Mouse (Mus musculus) monocyte, adult 2 months (primary cell): ENCODE measurements around the gene Cirbp.

Experiments
- DNase-seq, 2 experiments: peaks; one replicate each; pipeline ENCODE4 v3.0.0; 2022; ENCODE audit warnings: low spot score in 2 of 2, low read depth in 1 of 2

Gene Cirbp

GRCm38 (mm10) chr10:80137626-80138552 is 27.9 kb upstream of the Cirbp start:
- DNase-seq = no peak

GRCm38 (mm10) chr10:80138553-80139438 is 27.0 kb upstream of the Cirbp start, which contains the start of gene Atp5d:
Gene Atp5d, plus strand, starts transcription at chr10:80138632.
- no peak for DNase-seq

DNA sequence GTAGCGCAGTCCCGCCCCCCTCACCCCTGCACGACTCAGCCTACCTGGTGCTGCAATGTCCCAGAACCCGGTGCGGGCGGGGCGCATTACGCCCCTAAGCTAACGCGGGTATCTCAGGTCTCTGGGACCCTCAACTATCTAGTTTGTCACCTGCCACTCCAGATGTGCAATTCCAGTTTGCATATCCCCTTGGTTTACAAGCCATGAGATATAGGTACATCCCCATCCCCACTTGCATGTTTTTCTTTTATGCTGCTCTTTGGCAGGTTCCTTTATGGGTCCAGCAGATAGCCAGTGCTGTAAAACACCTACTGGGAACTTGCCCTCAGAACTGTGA is 26.4 kb upstream of the Cirbp start:
- DNase-seq = no peak

GRCm38 (mm10) chr10:80139975-80140665 is 25.7 kb upstream of the Cirbp start:
- no peak for DNase-seq

DNA sequence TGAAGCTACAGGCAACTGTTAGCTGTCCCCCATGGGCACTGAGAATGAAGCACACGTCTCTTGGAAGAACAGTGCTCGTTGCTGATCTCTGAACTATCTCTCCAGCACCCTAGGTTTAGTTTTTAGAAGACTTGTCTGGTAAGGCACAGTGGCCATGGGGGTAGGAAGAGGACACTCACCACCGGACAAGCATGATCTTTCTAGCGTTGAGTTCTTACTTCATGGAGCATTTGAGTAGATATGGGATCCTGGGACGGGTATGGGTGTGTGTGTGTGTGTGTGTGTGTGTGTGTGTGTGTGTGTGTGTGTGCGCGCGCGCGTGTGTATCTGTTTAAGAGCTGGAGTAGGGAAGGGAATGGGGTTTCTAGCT is 25.1 kb upstream of the Cirbp start, which contains the start of gene Cbarp:
Cbarp (minus strand) TSS at position 170 of the 370 bp plus-strand sequence.
- no peak for DNase-seq

GRCm38 (mm10) chr10:80141243-80141642 is 24.5 kb upstream of the Cirbp start:
- peak; percentile 91 to 94 for DNase-seq

DNA sequence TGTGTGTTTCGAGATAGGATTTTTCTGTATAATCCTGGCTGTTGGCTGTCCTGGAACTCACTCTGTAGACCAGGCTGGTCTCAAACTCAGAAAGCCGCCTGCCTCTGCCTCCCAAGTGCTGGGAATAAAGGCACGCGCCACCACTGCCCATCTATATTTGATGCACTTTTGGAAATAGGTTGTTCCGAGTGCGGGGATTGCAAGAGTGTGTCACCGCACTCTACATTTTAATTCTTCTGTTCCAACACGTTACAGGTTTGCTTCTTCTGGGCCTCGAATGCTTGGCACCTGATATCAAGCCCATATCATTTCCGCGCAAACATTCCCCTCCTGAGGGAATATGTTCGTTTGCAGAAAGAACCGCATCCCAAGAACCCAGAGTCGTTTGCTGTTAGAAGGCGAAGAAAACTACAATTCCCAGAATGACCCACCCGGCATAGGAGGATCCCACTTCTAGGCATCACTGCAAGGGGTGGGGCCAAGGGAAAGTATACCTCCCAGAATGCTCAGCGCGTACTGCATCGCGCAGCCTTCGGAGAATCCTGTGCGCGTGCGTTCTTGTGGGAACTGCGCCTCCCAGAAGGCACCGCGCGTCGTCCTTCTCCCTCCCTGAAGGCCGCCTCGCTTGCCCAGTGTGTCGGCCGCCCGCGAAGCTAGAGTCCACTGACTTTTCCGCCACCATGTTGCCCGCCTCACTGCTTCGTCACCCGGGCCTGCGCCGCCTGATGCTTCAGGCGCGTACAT is 23.8 kb upstream of the Cirbp start:
- DNase-seq = peak; percentile 80 to 83

DNA sequence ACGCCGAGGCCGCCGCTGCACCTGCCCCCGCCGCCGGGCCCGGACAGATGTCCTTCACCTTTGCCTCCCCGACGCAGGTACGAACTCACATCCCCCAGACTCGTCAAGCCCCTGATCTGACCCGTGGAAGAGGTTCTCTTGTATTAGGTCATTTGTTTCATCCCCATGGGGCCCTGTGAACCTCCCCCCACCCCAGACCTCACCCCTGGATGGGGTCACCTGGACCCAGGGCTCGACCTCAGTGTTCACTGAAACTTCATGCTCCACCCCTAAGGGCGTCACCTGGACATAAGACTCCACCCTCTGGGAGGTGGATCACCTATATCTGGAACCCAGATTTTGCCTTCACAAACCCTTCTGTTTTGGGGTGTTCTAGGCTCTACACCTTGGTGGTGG is 23.3 kb upstream of the Cirbp start:
- DNase-seq = no peak

DNA sequence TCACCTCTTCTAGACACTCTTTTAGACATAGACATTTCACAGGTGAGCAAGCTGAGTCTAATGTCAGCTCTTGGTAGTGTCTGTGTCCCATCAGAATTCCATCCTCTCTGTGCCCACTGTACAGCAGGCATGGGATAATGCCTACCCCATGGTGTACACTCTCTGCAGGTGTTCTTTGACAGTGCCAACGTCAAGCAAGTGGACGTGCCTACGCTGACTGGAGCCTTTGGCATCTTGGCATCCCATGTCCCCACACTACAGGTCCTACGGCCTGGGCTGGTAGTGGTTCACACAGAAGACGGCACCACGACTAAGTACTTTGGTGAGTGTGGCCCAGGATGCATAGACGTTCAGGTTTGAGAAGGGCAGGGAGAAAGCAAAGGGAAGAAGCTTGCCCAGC is 22.1 kb upstream of the Cirbp start:
- DNase-seq = no peak

DNA sequence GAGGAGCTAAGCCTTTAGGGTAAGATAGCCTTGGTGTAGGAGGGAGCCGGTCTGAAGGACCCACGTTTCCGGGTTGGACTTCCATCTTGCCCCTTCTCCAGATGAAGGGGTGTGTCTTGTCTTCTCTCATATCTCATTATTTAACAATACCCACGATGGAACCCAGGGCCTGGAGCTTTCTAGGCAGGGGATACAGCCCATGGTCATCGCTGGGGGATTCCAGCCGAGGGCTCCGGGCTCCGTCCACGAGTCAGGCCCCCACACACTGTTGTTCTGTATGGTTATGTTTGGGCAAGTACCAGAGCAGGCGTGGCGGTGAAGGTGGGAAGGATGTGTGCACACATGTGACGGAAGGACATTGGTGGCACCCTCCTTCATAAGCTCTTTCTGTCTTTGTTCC is 21.6 kb upstream of the Cirbp start:
- no peak for DNase-seq

- DNase-seq = peak in 1 of 2 experiments; percentile 62
Observed at GRCm38 (mm10) chr10:80144864-80145838, 20.6 kb upstream of the Cirbp start.

- no peak for DNase-seq
Observed at GRCm38 (mm10) chr10:80145896-80146295, 19.9 kb upstream of the Cirbp start.

GRCm38 (mm10) chr10:80146568-80147011 is 19.2 kb upstream of the Cirbp start:
- DNase-seq = no peak

DNA sequence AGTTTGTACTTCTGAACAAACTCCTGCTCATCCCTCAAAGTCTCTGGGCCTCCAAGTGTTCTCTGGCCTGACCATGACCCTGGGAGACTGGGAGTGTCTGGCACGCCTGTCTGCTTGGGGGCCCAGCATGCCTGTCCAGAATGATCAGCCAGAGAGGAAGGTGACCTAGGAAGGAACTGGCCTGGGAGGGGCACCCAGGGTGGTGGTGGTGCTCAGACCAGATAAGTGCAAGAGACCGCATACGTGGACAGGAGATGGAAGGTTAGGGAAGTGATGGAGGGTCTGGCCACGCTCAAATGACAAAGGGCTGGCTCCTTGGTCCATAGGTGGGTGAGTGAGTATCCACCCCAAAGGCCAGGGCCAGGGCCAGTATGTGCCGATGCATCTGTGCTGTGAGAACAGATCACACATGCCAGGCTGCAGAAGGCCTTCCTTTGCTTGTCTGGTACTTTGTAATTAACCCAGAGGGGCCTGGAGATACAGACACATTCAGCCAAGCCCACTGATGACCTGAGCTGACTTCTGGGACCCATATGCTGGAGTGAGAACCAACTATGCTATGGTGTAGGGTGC is 18.6 kb upstream of the Cirbp start:
- no peak for DNase-seq

GRCm38 (mm10) chr10:80147719-80148601 is 17.8 kb upstream of the Cirbp start, which contains the start of gene Midn:
Gene Midn, plus strand, starts transcription at chr10:80148272.
- peak in 1 of 2 experiments; percentile 49 for DNase-seq

DNA sequence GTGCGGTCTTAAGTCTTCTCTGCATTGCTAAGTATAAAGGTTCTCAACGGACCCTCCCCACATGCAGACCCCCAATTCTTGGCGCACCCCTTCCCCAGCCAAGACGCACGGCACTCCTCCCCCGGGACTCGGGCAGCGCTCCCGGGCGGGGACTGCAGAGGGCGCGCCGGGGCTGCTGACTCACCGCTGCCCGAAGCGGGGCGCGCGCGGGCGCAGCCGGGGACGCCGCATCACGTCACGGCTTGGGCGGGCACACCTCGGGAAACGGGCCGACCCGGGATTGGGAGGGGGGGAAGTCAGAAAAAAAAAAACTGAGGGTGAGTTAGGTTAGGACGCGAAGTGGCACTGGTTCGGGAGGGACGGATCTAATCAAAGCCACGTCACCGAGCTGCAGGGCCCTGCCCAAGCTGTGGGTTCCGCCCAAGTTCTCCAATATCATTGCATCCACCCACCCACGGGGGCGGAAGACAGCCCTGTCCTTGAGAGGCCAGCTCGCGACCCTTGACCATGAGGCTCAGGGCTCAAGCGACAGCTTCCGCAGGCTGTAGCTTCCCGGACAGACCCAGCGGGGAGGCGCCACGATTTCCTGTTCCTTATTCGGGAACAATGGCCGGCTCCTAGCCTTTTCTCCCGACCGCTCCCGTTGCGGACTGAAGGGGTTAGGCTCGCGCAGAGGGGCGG is 17.0 kb upstream of the Cirbp start:
- DNase-seq = peak; percentile 92 to 93
